8 mouse cellular contexts compared by ENCODE assay signal in the genomic region with DNA sequence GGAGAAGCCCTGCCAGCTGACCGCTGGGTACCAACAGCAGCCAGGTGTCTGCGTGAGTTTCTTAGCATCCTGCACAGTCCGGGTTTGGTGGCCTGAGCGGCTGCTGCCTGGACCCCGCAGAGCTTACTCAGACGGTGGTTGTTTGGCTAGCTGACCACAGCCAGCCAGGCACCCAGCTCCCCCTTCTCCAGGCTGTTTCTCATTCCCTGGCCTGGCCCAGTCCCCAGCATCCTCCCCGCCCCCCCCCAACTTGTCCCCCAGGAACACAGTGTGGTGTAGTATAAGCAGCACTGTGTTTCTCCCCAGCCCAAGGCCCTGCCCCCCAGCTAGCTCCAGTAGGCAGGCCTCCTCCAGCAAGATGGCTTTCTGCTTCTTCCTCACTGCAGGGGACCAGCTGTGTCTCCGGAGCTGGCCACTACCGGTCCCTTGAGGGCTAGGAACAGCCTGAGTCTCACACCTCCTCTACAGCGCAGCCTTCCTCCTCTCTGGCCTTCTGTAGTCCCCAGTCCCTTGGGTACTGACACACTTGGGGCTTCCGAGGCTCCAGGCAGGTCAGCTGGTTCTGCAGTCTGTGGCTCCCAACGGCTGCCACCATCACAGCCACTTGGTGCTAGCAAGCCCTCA. TPM values are rescaled to one million over a fixed set of nuclear protein-coding genes. Genes with fewer than 3 reads are reported as not detected.
DNase-seq lines count a peak whose midpoint lies in the region; ATAC-seq and TF ChIP-seq lines count a peak whose summit lies in the region.
"Had no signal": no experiment of that assay in that cellular context is flagged by ENCODE, and none has a peak within 500 bp of the region (broad histone marks: within the 10 kb centered on the region; RNA-seq: fewer than 3 reads in every experiment).

No protein-coding gene starts in this region.

- DNase-seq in liver, adult 2 months (ENCODE audit: extremely low read depth, low read depth, low spot score), result no peak
- DNase-seq in adipocyte (ENCODE audit: low spot score), result no peak
- no peak for DNase-seq in frontal cortex, postnatal 14 days (ENCODE audit: low spot score in 2 of 2)

- no peak for TF ChIP-seq POLR2A in liver, adult 2 months (IDR thresholded peaks at IDR 0.05; ENCODE audit: extremely low read depth, insufficient read depth, low read length)

- TF ChIP-seq CTCF in liver, adult 2 months (IDR thresholded peaks at IDR 0.05; ENCODE audit: low read depth, low read length), result no peak

- no peak overlapping the region for H3K27ac ChIP-seq in liver, adult 2 months (replicated peaks; ENCODE audit: insufficient read depth, low read depth, low read length)
- no peak overlapping the region for H3K27ac ChIP-seq in liver, embryonic 12.5 days
- peak overlapping the region; percentile 14; the same call in 1 of the 2 replicates for H3K27ac ChIP-seq in brown adipose tissue, adult 24 weeks (replicated peaks; ENCODE audit: low read depth, low read length)
- 0 out of 2 replicates have a peak overlapping the region, but pooled peaks have one; percentile 8 for H3K27ac ChIP-seq in embryonic facial prominence, embryonic 15.5 days (replicated peaks)
- H3K27ac ChIP-seq in limb, embryonic 13.5 days, result no peak overlapping the region; the same call in 1 of the 2 replicates

- no peaks in the 10 kb centered on the region; the same call in 1 of the 2 replicates for H3K4me1 ChIP-seq in liver, adult 2 months (ENCODE audit: control insufficient read depth, insufficient read depth, low read length)
- H3K4me1 ChIP-seq in liver, embryonic 12.5 days, result peaks cover 18% of the 10 kb centered on the region
- H3K4me1 ChIP-seq in brown adipose tissue, adult 24 weeks (ENCODE audit: control insufficient read depth, insufficient read depth, insufficient read length, low read length), result peaks cover 61% of the 10 kb centered on the region
- peaks cover 79% of the 10 kb centered on the region for H3K4me1 ChIP-seq in embryonic facial prominence, embryonic 15.5 days
- peaks cover 57% of the 10 kb centered on the region for H3K4me1 ChIP-seq in limb, embryonic 13.5 days

- no peaks in the 10 kb centered on the region for H3K27me3 ChIP-seq in liver, adult 2 months (ENCODE audit: control insufficient read depth, insufficient read depth, low read length)
- peaks cover 19% of the 10 kb centered on the region for H3K27me3 ChIP-seq in liver, embryonic 12.5 days (replicated peaks)
- H3K27me3 ChIP-seq in embryonic facial prominence, embryonic 15.5 days, result peaks cover 4% of the 10 kb centered on the region; the same call in 1 of the 2 replicates
- peaks cover 27% of the 10 kb centered on the region for H3K27me3 ChIP-seq in limb, embryonic 13.5 days

- peaks cover 7% of the 10 kb centered on the region; the same call in 1 of the 2 replicates for H3K79me2 ChIP-seq in liver, adult 2 months (ENCODE audit: control insufficient read depth, insufficient read depth, low read length)

- H3K4me2 ChIP-seq in liver, embryonic 12.5 days, result no peak overlapping the region
- H3K4me2 ChIP-seq in embryonic facial prominence, embryonic 15.5 days (replicated peaks), result 0 out of 2 replicates have a peak overlapping the region, but pooled peaks have one; percentile 6
- H3K4me2 ChIP-seq in limb, embryonic 13.5 days (replicated peaks), result peak overlapping the region; percentile 39

- H3K9ac ChIP-seq in liver, adult 2 months (ENCODE audit: low read depth, low read length), result 0 out of 2 replicates have a peak overlapping the region, but pooled peaks have one; percentile 2
- H3K9ac ChIP-seq in liver, embryonic 12.5 days, result no peak overlapping the region
- 0 out of 2 replicates have a peak overlapping the region, but pooled peaks have one; percentile 18 for H3K9ac ChIP-seq in embryonic facial prominence, embryonic 15.5 days
- peak overlapping the region; percentile 57; the same call in 1 of the 2 replicates for H3K9ac ChIP-seq in limb, embryonic 13.5 days

- peak overlapping the region; percentile 22; the same call in 1 of the 2 replicates for H3K4me3 ChIP-seq in liver, adult 2 months (ENCODE audit: insufficient read depth, low read depth, low read length)
- H3K4me3 ChIP-seq in liver, embryonic 12.5 days, result no peak overlapping the region
- H3K4me3 ChIP-seq in brown adipose tissue, adult 24 weeks (ENCODE audit: insufficient read depth, low read depth, low read length), result peak overlapping the region; percentile 15; the same call in 1 of the 2 replicates
- no peak overlapping the region for H3K4me3 ChIP-seq in embryonic facial prominence, embryonic 15.5 days (replicated peaks)
- H3K4me3 ChIP-seq in limb, embryonic 13.5 days, result no peak overlapping the region

- no peaks in the 10 kb centered on the region for H3K36me3 ChIP-seq in liver, adult 2 months (ENCODE audit: control insufficient read depth, insufficient read depth, low read length)
- H3K36me3 ChIP-seq in liver, embryonic 12.5 days, result no peaks in the 10 kb centered on the region
- H3K36me3 ChIP-seq in embryonic facial prominence, embryonic 15.5 days, result no peaks in the 10 kb centered on the region
- no peaks in the 10 kb centered on the region for H3K36me3 ChIP-seq in limb, embryonic 13.5 days

- no peaks in the 10 kb centered on the region for H3K9me3 ChIP-seq in liver, embryonic 12.5 days (replicated peaks)
- no peaks in the 10 kb centered on the region for H3K9me3 ChIP-seq in embryonic facial prominence, embryonic 15.5 days (replicated peaks)
- H3K9me3 ChIP-seq in limb, embryonic 13.5 days, result no peaks in the 10 kb centered on the region

- no peak for ATAC-seq in liver, embryonic 12.5 days
- ATAC-seq in embryonic facial prominence, embryonic 15.5 days (ENCODE audit: insufficient number of reproducible peaks, low FRiP score, low TSS enrichment, low read depth), result peak; percentile 30; the same call in 1 of the 2 replicates
- ATAC-seq in limb, embryonic 13.5 days (ENCODE audit: low FRiP score, low read depth), result 0 out of 2 replicates have a peak, but pooled peaks have one; percentile 10

- WGBS in liver, adult 2 months, result 70% methylated on average over 12 of the region's 12 CpGs
- 68% methylated on average over 12 of the region's 12 CpGs for WGBS in liver, embryonic 12.5 days (ENCODE audit: insufficient replicate concordance)
- WGBS in embryonic facial prominence, embryonic 15.5 days, result 48% methylated on average over 12 of the region's 12 CpGs
- 36% methylated on average over 12 of the region's 12 CpGs for WGBS in limb, embryonic 13.5 days

RNA-seq across cellular contexts. Expression of a gene that starts 8.2 kb away (rescaled TPM):
- total RNA-seq in liver, adult 2 months (2014; rRNA removed), result 12.4 and 17.4 TPM in 2 replicates
- polyA plus RNA-seq in liver, adult 2 months (2012; rRNA removed), result 12.1 and 18.4 TPM in 2 replicates
- 16.2 TPM in 2 replicates for polyA plus RNA-seq in liver, embryonic 12.5 days (2016; fragmentation: Nextera tagmentation; extraction: Ambion mirVana)
- polyA plus RNA-seq in brown adipose tissue, adult 24 weeks (2012; ENCODE audit: insufficient read depth, insufficient read length, missing spikeins), result 20.2 and 24.0 TPM in 2 replicates
- polyA plus RNA-seq in embryonic facial prominence, embryonic 15.5 days (2015; fragmentation: Nextera tagmentation; extraction: Ambion mirVana), result 29.4 and 33.5 TPM in 2 replicates
- 27.6 and 30.0 TPM in 2 replicates for polyA plus RNA-seq in limb, embryonic 13.5 days (2015; fragmentation: Nextera tagmentation; extraction: Ambion mirVana)

RNA-seq across cellular contexts. Expression of a gene that starts 41.8 kb away (rescaled TPM):
- total RNA-seq in liver, adult 2 months (2014; rRNA removed), result not detected in 2 replicates
- polyA plus RNA-seq in liver, adult 2 months (2012; rRNA removed), result not detected in 2 replicates
- not detected in 2 replicates for polyA plus RNA-seq in liver, embryonic 12.5 days (2016; fragmentation: Nextera tagmentation; extraction: Ambion mirVana)
- not detected in 2 replicates for polyA plus RNA-seq in brown adipose tissue, adult 24 weeks (2012; ENCODE audit: insufficient read depth, insufficient read length, missing spikeins)
- polyA plus RNA-seq in embryonic facial prominence, embryonic 15.5 days (2015; fragmentation: Nextera tagmentation; extraction: Ambion mirVana), result not detected in 2 replicates
- not detected in 2 replicates for polyA plus RNA-seq in limb, embryonic 13.5 days (2015; fragmentation: Nextera tagmentation; extraction: Ambion mirVana)
- total RNA-seq: monocyte, adult 5-6 weeks had no signal

RNA-seq across cellular contexts. Expression of a gene that starts 55.0 kb away (rescaled TPM):
- not detected in 2 replicates for total RNA-seq in liver, adult 2 months (2014; rRNA removed)
- polyA plus RNA-seq in liver, adult 2 months (2012; rRNA removed), result 0.04 TPM in 1 of 2 replicates, not detected in the other
- not detected in 2 replicates for polyA plus RNA-seq in liver, embryonic 12.5 days (2016; fragmentation: Nextera tagmentation; extraction: Ambion mirVana)
- polyA plus RNA-seq in brown adipose tissue, adult 24 weeks (2012; ENCODE audit: insufficient read depth, insufficient read length, missing spikeins), result not detected in 2 replicates
- polyA plus RNA-seq in embryonic facial prominence, embryonic 15.5 days (2015; fragmentation: Nextera tagmentation; extraction: Ambion mirVana), result 0.12 and 0.53 TPM in 2 replicates
- polyA plus RNA-seq in limb, embryonic 13.5 days (2015; fragmentation: Nextera tagmentation; extraction: Ambion mirVana), result 0.20 and 0.42 TPM in 2 replicates
- total RNA-seq: monocyte, adult 5-6 weeks had no signal

Comparison
In these comparisons a context has a peak if more than half of its experiments do, and no peak if none do; other contexts are left out.
1. H3K4me3 ChIP-seq: peak in liver, adult 2 months (single experiment) and brown adipose tissue, adult 24 weeks (single experiment); none in liver, embryonic 12.5 days (single experiment), embryonic facial prominence, embryonic 15.5 days (single experiment) and limb, embryonic 13.5 days (single experiment).
2. H3K27ac ChIP-seq: peak in brown adipose tissue, adult 24 weeks (single experiment) and embryonic facial prominence, embryonic 15.5 days (single experiment); none in liver, adult 2 months (single experiment), liver, embryonic 12.5 days (single experiment) and limb, embryonic 13.5 days (single experiment).